Mouse (Mus musculus) heart, embryonic 11.5 days (tissue): ENCODE data around the gene Fn1. TPM values are rescaled to one million over a fixed set of nuclear protein-coding genes. Genes with fewer than 3 reads are reported as not detected.

ENCODE experiments used
- ATAC-seq: fragments of 200-750 bp; cut with Nextera tagmentation; replicated peaks from 2 replicates; pipeline ENCODE4 v1.8.0; 2017; ENCODE audit warnings: moderate library complexity; ENCODE audit not compliant: insufficient number of reproducible peaks, low FRiP score, low TSS enrichment
- H3K27ac ChIP-seq: fragments of 300-500 bp; sonication (generic); 2 replicates; pipeline ENCODE4 v1.5.1; 2014; ENCODE audit warnings: mild to moderate bottlenecking, low read depth, low read length
- H3K27me3 ChIP-seq: fragments of 300-500 bp; sonication (generic); 2 replicates; pipeline ENCODE4 v1.6.1; 2014; ENCODE audit warnings: mild to moderate bottlenecking, low read length, mixed read lengths; ENCODE audit not compliant: control insufficient read depth, insufficient read depth
- H3K36me3 ChIP-seq: fragments of 300-500 bp; sonication (generic); 2 replicates; pipeline ENCODE4 v1.6.1; 2014; ENCODE audit warnings: mild to moderate bottlenecking, low read length, moderate library complexity, mixed read lengths; ENCODE audit not compliant: control insufficient read depth, insufficient read depth
- H3K4me1 ChIP-seq: fragments of 300-500 bp; sonication (generic); 2 replicates; pipeline ENCODE4 v1.6.1; 2014; ENCODE audit warnings: low read length; ENCODE audit not compliant: control insufficient read depth, insufficient read depth
- H3K4me2 ChIP-seq: fragments of 300-500 bp; sonication (generic); 2 replicates; pipeline ENCODE4 v1.6.1; 2014; ENCODE audit warnings: mild to moderate bottlenecking, moderate library complexity
- H3K4me3 ChIP-seq: fragments of 300-500 bp; sonication (generic); 2 replicates; pipeline ENCODE4 v1.5.1; 2014; ENCODE audit warnings: low read depth, low read length
- H3K9ac ChIP-seq: fragments of 300-500 bp; sonication (generic); 2 replicates; pipeline ENCODE4 v1.6.1; 2014; ENCODE audit warnings: mild to moderate bottlenecking, low read depth, low read length, moderate library complexity
- H3K9me3 ChIP-seq: fragments of 300-500 bp; sonication (generic); replicated peaks from 2 replicates; pipeline ENCODE4 v1.6.1; 2016; ENCODE audit warnings: low read length; ENCODE audit not compliant: control insufficient read depth
- WGBS: fragments of 180-500 bp; shearing (Covaris S2); extraction: QIAGEN DNeasy Blood & Tissue Kit; methylation state at CpG from one replicate; pipeline ENCODE4 v1.1.7; 2014; ENCODE audit not compliant: insufficient replicate concordance; 5-methylcytosine and 5-hydroxymethylcytosine counted together
- polyA plus RNA-seq: library from polyadenylated mRNA; unstranded; fragments of >200 nt; fragmentation: Nextera tagmentation; extraction: Ambion mirVana; gene quantifications from 2 replicates; pipeline ENCODE4 v1.2.1, GENCODE M21; 2014

Fn1 gene
- polyA plus RNA-seq, 1 experiment from 2014 or later = 332 TPM

DNA sequence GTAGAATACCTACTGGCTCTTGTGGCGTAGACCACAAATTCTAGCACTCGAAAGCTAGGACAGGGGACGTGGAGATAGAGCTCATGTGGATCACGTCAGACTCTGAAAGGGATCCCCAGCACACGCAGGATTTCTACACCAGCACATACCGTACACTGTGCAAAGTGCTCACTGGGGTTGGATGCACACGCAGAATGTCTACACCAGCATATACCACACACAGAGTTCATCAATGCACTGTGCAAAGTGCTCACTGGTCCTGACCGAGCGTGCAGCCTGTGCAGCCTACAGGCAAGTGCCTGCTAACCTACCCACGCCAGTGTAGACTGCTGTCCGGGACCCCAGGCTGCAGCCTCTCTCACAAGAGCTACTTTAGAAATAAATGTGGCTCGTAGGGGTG, 72.6 kb downstream of the Fn1 start:
- no peak for ATAC-seq
- Histone ChIP-seq H3K4me2 (no peak overlapping the region), H3K9me3 (no peaks in the 10 kb centered on the region), H3K4me3 (no peak overlapping the region), H3K9ac (no peak overlapping the region), H3K27ac (no peak overlapping the region), H3K27me3 (no peaks in the 10 kb centered on the region), H3K36me3 (peaks cover 38% of the 10 kb centered on the region), H3K4me1 (no peaks in the 10 kb centered on the region)
- WGBS = 92% methylated on average over 12 of the region's 12 CpGs

DNA sequence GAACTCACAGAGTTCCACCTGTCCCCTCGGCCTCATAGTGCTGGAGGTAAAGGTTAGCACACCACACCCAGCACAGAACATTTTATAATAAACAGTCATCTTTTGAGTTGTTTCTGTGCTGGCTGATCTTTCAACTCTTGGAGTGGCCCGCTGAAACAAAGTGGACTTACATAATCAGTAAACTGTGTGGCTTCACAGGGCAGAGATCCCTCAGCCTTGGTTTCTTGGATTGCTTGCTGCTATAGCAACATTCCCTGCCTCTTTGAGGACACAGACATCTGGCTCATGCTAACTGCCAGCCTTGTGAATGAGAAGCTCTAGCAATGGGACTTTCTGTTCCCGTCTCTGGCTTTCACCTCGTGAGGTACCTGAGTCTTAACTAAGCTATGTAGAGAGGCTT, 73.5 kb downstream of the Fn1 start:
- H3K36me3 ChIP-seq = peaks cover 38% of the 10 kb centered on the region
- H3K4me1 ChIP-seq = no peaks in the 10 kb centered on the region
- no peak for ATAC-seq
- no peaks in the 10 kb centered on the region for H3K9me3 ChIP-seq
- H3K27ac ChIP-seq = no peak overlapping the region
- no peak overlapping the region for H3K9ac ChIP-seq
- H3K4me3 ChIP-seq = no peak overlapping the region
- 88% methylated on average over 4 of the region's 4 CpGs for WGBS
- no peak overlapping the region for H3K4me2 ChIP-seq
- no peaks in the 10 kb centered on the region for H3K27me3 ChIP-seq

DNA sequence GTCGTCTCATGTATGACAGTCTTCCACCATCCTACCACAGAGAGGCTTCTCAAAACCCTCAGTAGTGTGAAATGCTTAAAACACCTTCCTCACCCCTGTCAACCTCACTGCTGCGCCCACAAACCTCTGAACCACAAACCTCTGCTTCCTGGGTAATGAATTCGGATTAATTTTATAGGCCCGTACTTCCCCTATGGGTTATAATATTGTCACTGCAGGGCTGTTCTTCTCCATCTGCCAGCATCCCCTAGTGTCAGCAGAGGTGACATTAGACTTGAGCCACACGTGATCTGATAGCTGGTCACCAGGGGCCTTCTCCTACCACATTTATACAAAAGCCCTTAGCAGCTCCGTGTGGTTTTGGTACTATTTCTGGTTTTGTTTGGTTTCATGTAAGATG, 76.2 kb downstream of the Fn1 start:
- H3K9me3 ChIP-seq = no peaks in the 10 kb centered on the region
- H3K4me2 ChIP-seq = no peak overlapping the region
- ATAC-seq = no peak
- no peak overlapping the region for H3K4me3 ChIP-seq
- no peaks in the 10 kb centered on the region for H3K4me1 ChIP-seq
- 87% methylated on average over 6 of the region's 6 CpGs for WGBS
- H3K27me3 ChIP-seq = no peaks in the 10 kb centered on the region
- H3K27ac ChIP-seq = no peak overlapping the region
- H3K36me3 ChIP-seq = peaks cover 44% of the 10 kb centered on the region
- no peak overlapping the region for H3K9ac ChIP-seq

DNA sequence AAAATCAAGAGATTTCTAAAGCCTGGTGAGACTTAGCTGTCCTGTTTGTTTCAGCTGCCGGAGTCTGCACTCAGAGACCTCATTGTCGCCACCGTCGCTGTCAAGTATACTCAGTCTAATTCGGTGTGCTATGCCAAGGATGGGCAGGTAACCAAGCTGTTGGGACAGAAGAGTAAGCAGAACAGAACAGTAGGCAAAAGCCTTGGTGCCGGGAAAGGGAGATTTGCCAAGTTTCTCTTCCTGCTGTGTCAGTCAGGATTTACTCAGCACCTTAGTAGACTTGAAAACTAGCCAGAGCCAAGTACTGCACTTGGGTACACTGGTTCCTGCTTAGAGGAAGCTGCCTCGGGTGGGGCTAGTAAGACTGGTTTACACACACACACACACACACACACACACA, 77.0 kb downstream of the Fn1 start:
- no peak for ATAC-seq
- 93% methylated on average over 7 of the region's 7 CpGs for WGBS
- no peaks in the 10 kb centered on the region for H3K27me3 ChIP-seq
- H3K36me3 ChIP-seq = peaks cover 51% of the 10 kb centered on the region
- no peak overlapping the region for H3K4me3 ChIP-seq
- no peak overlapping the region for H3K9ac ChIP-seq
- H3K4me2 ChIP-seq = no peak overlapping the region
- no peaks in the 10 kb centered on the region for H3K9me3 ChIP-seq
- no peaks in the 10 kb centered on the region for H3K4me1 ChIP-seq
- no peak overlapping the region for H3K27ac ChIP-seq

DNA sequence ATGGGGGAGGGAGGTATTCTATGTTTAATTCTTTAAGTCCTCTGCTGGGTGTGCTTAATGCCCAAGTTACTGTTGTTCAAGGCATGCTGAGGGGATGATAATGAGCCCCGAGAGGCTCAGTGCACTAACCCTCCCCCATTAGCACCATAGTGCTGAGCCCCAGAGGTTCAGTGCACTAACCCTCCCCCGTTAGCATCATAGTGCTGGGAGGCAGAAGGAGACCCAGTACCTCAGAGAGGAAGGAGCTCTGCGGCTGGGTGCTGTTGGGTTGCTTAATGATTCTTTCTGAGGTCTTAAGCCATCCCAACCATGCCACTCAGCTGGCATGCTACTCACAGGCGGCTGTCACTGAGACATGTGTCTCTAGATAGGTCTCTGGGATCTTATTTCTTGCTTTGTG, 82.9 kb downstream of the Fn1 start:
- Histone ChIP-seq H3K27ac (no peak overlapping the region), H3K27me3 (no peaks in the 10 kb centered on the region), H3K4me2 (no peak overlapping the region), H3K36me3 (peaks cover 43% of the 10 kb centered on the region), H3K4me1 (no peaks in the 10 kb centered on the region), H3K9me3 (no peaks in the 10 kb centered on the region), H3K4me3 (no peak overlapping the region), H3K9ac (no peak overlapping the region)
- 81% methylated on average over 4 of the region's 4 CpGs for WGBS
- no peak for ATAC-seq

DNA sequence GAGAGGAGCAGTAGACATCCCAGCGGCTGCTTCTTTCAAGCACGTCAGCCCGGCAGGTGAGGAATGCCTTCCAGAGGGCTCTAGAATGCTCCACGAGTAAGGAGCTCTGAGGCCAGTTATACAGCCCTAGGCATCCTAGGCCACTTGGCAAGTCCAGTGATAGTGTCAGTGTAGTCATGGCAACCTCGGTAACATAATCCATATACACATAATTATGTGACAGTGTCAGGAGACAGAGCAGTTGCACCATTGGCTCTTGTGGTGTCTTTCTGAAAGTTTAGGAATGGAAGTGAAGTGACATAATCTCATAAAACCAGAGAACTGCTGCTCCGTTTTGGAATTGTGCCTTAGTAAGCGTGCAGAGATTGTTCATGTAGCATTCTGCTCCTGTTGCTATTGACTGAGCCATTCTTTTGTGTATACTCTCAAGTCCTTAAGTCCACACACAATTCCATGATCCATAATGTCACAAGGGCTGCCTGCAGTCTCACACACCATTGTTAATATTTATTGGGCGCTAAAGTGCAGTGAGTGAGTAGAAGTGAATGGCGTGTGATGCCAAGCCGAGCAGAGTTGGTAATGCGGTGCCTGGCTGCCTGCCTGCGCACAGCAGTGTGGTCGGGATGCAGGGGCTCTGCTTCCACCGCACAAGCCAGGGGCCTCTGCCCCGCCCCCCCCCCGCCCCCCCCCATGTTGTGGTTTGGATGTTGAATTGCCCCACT, 85.0 kb downstream of the Fn1 start:
- no peaks in the 10 kb centered on the region for H3K27me3 ChIP-seq
- H3K9ac ChIP-seq = no peak overlapping the region
- H3K9me3 ChIP-seq = no peaks in the 10 kb centered on the region
- 78% methylated on average over 16 of the region's 16 CpGs for WGBS
- H3K36me3 ChIP-seq = peaks cover 52% of the 10 kb centered on the region
- H3K4me3 ChIP-seq = no peak overlapping the region
- H3K27ac ChIP-seq = no peak overlapping the region
- no peaks in the 10 kb centered on the region for H3K4me1 ChIP-seq
- ATAC-seq = no peak
- H3K4me2 ChIP-seq = no peak overlapping the region

DNA sequence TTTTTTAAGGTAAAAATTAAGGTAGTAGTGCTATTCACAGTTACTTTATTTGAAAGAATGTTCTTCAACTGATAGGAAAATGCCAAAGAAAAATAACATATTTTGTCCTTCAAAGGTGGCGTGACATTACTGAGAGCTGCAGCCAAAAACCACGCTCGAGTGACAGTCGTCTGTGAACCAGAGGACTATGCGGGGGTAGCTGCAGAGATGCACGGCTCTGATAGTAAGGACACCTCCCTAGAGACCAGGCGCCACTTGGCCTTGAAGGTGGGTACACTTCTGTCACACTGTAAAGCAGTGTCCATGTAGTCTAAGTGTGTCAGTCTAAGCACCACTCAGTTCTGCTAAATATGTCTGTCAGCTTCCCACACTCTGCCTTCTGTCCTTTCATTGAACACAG, 88.7 kb downstream of the Fn1 start:
- Histone ChIP-seq H3K4me1 (no peaks in the 10 kb centered on the region), H3K27me3 (no peaks in the 10 kb centered on the region), H3K9ac (no peak overlapping the region), H3K4me2 (no peak overlapping the region), H3K4me3 (no peak overlapping the region), H3K27ac (no peak overlapping the region), H3K9me3 (no peaks in the 10 kb centered on the region), H3K36me3 (peaks cover 47% of the 10 kb centered on the region)
- WGBS = 89% methylated on average over 7 of the region's 7 CpGs
- no peak for ATAC-seq

DNA sequence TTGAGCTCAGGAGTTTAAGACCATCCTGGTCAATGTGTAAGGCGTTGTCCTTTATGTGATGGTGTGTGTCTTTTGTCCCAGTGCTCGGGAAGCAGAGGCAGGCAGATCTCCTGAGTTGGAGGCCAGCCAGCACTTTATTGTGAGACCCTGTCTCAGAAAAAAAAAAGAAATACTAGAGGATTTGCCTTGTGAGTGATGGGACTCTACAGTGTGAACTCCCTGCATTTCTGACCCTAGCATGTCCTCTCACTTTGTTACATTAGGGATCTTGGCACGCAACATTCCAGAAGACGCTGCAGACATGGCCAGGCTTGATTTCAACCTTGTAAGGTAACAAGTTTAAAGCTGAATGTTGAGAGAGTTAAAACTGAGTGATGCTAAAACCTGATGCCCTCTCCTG, 92.4 kb downstream of the Fn1 start:
- H3K4me3 ChIP-seq = no peak overlapping the region
- no peaks in the 10 kb centered on the region for H3K27me3 ChIP-seq
- H3K4me2 ChIP-seq = no peak overlapping the region
- H3K4me1 ChIP-seq = peaks cover 8% of the 10 kb centered on the region; the same call in 1 of the 2 replicates
- H3K9ac ChIP-seq = no peak overlapping the region
- no peak overlapping the region for H3K27ac ChIP-seq
- 91% methylated on average over 4 of the region's 4 CpGs for WGBS
- no peak for ATAC-seq
- H3K36me3 ChIP-seq = peaks cover 32% of the 10 kb centered on the region
- no peaks in the 10 kb centered on the region for H3K9me3 ChIP-seq
